Mouse (Mus musculus): Measurements from ENCODE around the gene Dnajc7.

DNA sequence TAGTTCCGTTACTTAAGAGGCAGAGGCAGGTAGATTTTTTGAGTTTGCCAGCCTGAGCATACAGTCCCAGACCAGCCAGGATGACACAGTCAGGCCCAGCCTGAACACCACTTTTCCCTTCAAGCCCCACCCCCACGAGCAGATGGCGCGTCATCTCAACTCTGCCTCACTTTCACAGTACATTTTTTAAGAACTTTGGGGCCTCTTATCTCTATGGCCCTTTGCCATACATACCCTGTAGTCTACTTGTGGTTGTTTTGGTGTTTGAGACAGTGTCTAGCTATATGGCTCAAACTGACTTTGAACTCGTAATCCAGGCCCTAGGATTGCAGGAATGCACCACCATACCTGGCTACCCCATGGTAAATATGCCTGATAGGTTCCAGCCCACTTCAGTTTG is 8.1 kb upstream of the Dnajc7 start:
- TF ChIP-seq POLR2A (IDR thresholded peaks at IDR 0.05; ENCODE audit: borderline replicate concordance, extremely low read depth, low read depth, low read length) (no peak), CTCF (IDR thresholded peaks at IDR 0.05; ENCODE audit: insufficient read depth, low read length) (no peak)
